Mouse (Mus musculus) cerebellum, adult 2 months (tissue): ENCODE results near the gene Anks3. TPM values are rescaled to one million over a fixed set of nuclear protein-coding genes. Genes with fewer than 3 reads are reported as not detected.
A peak's percentile ranks its signal among the peaks of the same experiment; 100 is the strongest.

Experiments used
- DNase-seq, 2 experiments: peaks; one replicate each; pipeline ENCODE4 v3.0.0; 2021
- H3K27ac ChIP-seq: fragments of 200-500 bp; 2 replicates; pipeline ENCODE4 v1.5.1; 2012; ENCODE audit warnings: low read length, control low read depth, inconsistent platforms; ENCODE audit not compliant: insufficient read depth
- H3K27me3 ChIP-seq: fragments of 200-500 bp; 2 replicates; pipeline ENCODE4 v1.6.1; 2012; ENCODE audit warnings: inconsistent platforms, mild to moderate bottlenecking, low read length, moderate library complexity; ENCODE audit not compliant: control insufficient read depth, insufficient read depth
- H3K4me1 ChIP-seq: fragments of 200-500 bp; 2 replicates; pipeline ENCODE4 v1.6.1; 2011; ENCODE audit warnings: low read length; ENCODE audit not compliant: control insufficient read depth, insufficient read depth
- H3K4me3 ChIP-seq: fragments of 200-500 bp; replicated peaks from 2 replicates; pipeline ENCODE3; 2011; ENCODE audit warnings: mild to moderate bottlenecking, low read depth, low read length, control low read depth; ENCODE audit not compliant: insufficient read depth
- CTCF ChIP-seq: fragments of 200-500 bp; IDR thresholded peaks from 2 replicates; pipeline ENCODE4 v1.5.1; 2011; ENCODE audit warnings: low read depth, mild to moderate bottlenecking, control low read depth, low read length, moderate library complexity, borderline replicate concordance; ENCODE audit not compliant: insufficient read depth
- POLR2A ChIP-seq: fragments of 200-500 bp; IDR thresholded peaks from 2 replicates; pipeline ENCODE4 v1.6.1; 2011; ENCODE audit warnings: low read length, control low read depth, borderline replicate concordance; ENCODE audit not compliant: insufficient read depth
- WGBS: fragments of 180-500 bp; shearing (Covaris S2); methylation state at CpG from one replicate; pipeline ENCODE4 v1.1.7; 2018; 5-methylcytosine and 5-hydroxymethylcytosine counted together
- polyA plus RNA-seq: library from polyadenylated mRNA; depleted of rRNA; stranded (reverse); fragments of >200 nt; gene quantifications from 2 replicates; pipeline ENCODE4 v1.2.3, GENCODE M21; 2012

Gene Anks3
- polyA plus RNA-seq, 1 experiment: 104 TPM

- TF ChIP-seq POLR2A (no peak), CTCF (no peak)
- no peak overlapping the region for H3K4me3 ChIP-seq
- H3K4me1 ChIP-seq: peaks cover 11% of the 10 kb centered on the region; the same call in 1 of the 2 replicates
- 71% methylated on average over 10 of the region's 10 CpGs for WGBS
- DNase-seq: no peak
- no peaks in the 10 kb centered on the region for H3K27me3 ChIP-seq
- no peak overlapping the region for H3K27ac ChIP-seq
Observed at GRCm38 (mm10) chr16:4935931-4936703, 27.9 kb downstream of the Anks3 start.

DNA sequence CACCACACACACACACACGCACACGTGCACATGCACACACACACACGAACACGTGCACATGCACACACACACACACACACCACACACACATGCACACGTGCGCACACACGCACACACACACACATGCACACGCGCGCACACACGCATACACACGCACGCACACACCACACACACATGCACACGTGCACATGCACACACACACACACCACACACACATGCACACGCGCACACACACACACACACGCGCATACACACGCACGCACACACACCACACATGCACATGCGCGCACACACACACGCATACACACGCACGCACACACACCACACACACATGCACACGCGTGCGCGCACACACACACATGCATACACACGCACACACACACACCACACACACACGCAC is 28.6 kb downstream of the Anks3 start:
- TF ChIP-seq CTCF (no peak; the same call in 1 of the 2 replicates), POLR2A (no peak)
- H3K4me3 ChIP-seq: no peak overlapping the region
- DNase-seq: no peak
- H3K27me3 ChIP-seq: no peaks in the 10 kb centered on the region
- no peak overlapping the region; the same call in 1 of the 2 replicates for H3K27ac ChIP-seq
- WGBS: 98% methylated on average over 31 of the region's 31 CpGs
- peaks cover 9% of the 10 kb centered on the region; the same call in 1 of the 2 replicates for H3K4me1 ChIP-seq

DNA sequence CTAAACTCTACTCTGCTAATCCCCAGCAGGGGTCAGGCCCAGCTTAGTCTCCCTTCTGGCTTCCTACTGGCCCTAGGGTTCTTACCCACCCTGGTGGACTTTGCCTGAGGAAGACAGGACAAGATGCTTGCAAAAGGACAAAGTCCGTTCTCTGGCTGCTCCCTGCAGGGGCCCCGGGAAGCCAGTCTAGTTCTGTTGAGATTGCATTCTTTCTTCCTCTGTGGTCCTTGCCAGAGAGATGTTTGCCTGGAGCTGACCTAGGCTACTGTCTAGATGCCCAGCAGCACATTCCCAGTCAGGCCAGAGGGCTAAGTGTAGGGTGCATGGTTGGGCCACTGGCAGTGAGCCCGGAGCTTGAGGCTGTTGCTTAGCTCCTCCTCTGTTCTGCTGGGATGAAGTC is 31.6 kb downstream of the Anks3 start:
- Histone ChIP-seq H3K27ac (no peak overlapping the region), H3K27me3 (no peaks in the 10 kb centered on the region), H3K4me3 (no peak overlapping the region), H3K4me1 (peaks cover 4% of the 10 kb centered on the region; the same call in 1 of the 2 replicates)
- 64% methylated on average over 3 of the region's 3 CpGs for WGBS
- peak in 1 of 2 experiments; percentile 42 for DNase-seq
- TF ChIP-seq CTCF: no peak
- TF ChIP-seq POLR2A: no peak

- WGBS: 93% methylated on average over 2 of the region's 2 CpGs
Observed at GRCm38 (mm10) chr16:4928474-4928873, 35.5 kb downstream of the Anks3 start.

DNA sequence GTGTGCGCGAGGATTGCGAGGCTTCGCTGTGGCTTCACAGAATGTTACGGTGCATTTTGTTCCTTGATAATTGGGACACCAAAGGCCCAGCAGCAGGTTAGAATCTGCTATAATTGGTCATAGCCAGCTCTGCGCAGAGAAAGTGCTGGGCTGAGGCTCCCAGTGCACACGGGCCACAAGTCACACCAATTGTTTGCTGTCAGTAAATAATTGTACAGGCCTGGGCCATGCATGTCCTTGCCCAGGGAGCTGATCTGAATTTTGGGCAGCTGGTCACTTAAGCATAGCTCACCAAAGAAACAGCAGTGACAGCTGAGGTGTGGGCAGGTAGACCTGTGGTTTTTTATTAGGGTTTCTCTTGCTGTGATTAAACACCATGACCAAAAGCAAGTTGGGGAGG is 36.0 kb downstream of the Anks3 start:
- H3K4me1 ChIP-seq: no peaks in the 10 kb centered on the region
- WGBS: 88% methylated on average over 7 of the region's 7 CpGs

More at GRCm38 (mm10) chr16:4928474-4928873, 35.5 kb downstream of the Anks3 start:
- no peaks in the 10 kb centered on the region for H3K4me1 ChIP-seq
- H3K4me3 ChIP-seq: no peak overlapping the region
- TF ChIP-seq POLR2A (no peak), CTCF (no peak)
- H3K27ac ChIP-seq: no peak overlapping the region
- no peak for DNase-seq
- no peaks in the 10 kb centered on the region for H3K27me3 ChIP-seq

DNA sequence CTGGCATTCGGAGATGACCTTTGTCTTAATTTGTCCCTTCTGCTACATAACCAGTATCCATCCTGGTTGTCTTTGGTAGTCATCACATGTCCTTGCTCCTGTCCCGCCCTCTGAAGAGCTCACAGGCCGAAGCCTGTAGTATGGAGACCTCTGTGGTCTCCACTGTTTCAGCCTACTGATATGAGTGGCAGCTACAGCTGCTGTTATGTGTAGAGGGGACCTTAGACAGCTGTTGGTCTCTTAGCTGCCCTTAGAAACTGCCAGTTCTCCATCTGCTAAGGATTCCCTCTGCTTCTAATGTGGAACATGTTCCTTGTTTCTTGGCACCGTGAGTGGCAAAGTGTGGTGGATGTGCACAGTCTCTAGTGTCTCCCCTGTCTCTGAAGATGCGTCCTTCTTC is 40.0 kb downstream of the Anks3 start:
- H3K27ac ChIP-seq: no peak overlapping the region
- DNase-seq: no peak
- no peaks in the 10 kb centered on the region for H3K27me3 ChIP-seq
- WGBS: 94% methylated on average over 5 of the region's 5 CpGs
- TF ChIP-seq CTCF (no peak), POLR2A (no peak)
- H3K4me3 ChIP-seq: no peak overlapping the region
- H3K4me1 ChIP-seq: no peaks in the 10 kb centered on the region

More for the DNA sequence above, 36.0 kb downstream of the Anks3 start:
- Histone ChIP-seq H3K27me3 (no peaks in the 10 kb centered on the region), H3K4me3 (no peak overlapping the region), H3K27ac (0 out of 2 replicates have a peak overlapping the region, but pooled peaks have one; percentile 27)
- no peak for TF ChIP-seq POLR2A
- TF ChIP-seq CTCF: no peak
- no peak for DNase-seq

DNA sequence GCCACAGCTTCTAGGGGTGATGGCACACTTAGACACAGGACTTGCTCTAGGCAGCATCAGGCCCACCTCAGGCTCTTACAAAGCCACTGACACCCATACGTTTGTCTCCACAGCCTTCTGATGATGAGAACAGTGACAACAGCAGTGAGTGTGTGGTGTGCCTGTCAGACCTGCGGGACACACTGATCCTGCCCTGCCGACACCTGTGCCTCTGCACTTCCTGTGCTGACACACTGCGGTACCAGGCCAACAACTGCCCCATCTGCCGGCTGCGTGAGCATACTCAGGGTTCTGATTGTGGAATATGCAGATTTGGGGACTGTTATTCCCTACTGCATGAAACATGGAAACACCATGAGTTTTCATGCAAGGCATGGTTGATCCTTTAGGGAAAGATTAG is 41.5 kb downstream of the Anks3 start:
- TF ChIP-seq CTCF (no peak), POLR2A (no peak)
- no peak for DNase-seq
- Histone ChIP-seq H3K4me1 (no peaks in the 10 kb centered on the region), H3K27ac (no peak overlapping the region), H3K27me3 (no peaks in the 10 kb centered on the region), H3K4me3 (no peak overlapping the region)
- WGBS: 85% methylated on average over 6 of the region's 6 CpGs

DNA sequence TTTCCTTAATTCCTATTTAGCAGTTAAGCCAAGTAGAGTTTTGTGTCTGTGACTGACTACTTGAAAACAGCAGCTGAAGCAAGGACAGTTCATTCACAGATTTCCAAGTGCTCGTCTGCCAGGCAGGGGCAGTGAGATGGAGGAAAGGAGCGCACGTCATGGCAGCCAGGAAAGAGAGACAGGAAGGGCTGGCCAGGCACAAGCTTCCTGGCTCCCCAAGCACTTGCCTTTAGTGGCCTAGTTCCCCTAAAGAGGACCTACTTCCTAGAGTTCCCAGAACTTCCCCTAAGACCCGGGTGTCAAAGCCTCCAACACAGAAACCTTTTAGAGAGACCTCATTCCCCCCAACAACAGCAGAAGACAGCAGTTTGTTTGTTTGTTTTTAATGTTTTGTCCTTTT is 43.4 kb downstream of the Anks3 start:
- DNase-seq: no peak
- no peaks in the 10 kb centered on the region for H3K4me1 ChIP-seq
- H3K27ac ChIP-seq: no peak overlapping the region
- no peaks in the 10 kb centered on the region for H3K27me3 ChIP-seq
- TF ChIP-seq CTCF (no peak), POLR2A (no peak)
- 79% methylated on average over 4 of the region's 4 CpGs for WGBS
- no peak overlapping the region for H3K4me3 ChIP-seq
